Mouse (Mus musculus): ENCODE data around the gene Tyk2. TPM values are rescaled to one million over a fixed set of nuclear protein-coding genes. Genes with fewer than 3 reads are reported as not detected.

Gene Tyk2
- 10.4 and 13.7 TPM in 2 replicates for polyA plus RNA-seq (2015; fragmentation: Nextera tagmentation; extraction: Ambion mirVana)

GRCm38 (mm10) chr9:21131059-21131956 is at the start of gene Tyk2:
Tyk2 (minus strand) TSS chr9:21131243.
- Histone ChIP-seq H3K36me3 (ENCODE audit: control insufficient read depth, insufficient read depth) (peaks cover 5% of the 10 kb centered on the region; the same call in 1 of the 2 replicates), H3K9ac (replicated peaks; ENCODE audit: low read depth, low read length) (peak within 1 kb of the TSS; percentile 65), H3K4me1 (replicated peaks; ENCODE audit: control insufficient read depth, insufficient read depth, low read length) (peaks cover 9% of the 10 kb centered on the region), H3K4me2 (ENCODE audit: low read length) (peak within 1 kb of the TSS; percentile 71), H3K9me3 (ENCODE audit: control insufficient read depth, low read length) (no peaks in the 10 kb centered on the region), H3K27ac (ENCODE audit: low read length) (peak within 1 kb of the TSS; percentile 58), H3K27me3 (replicated peaks; ENCODE audit: control insufficient read depth, insufficient read depth, low read length) (no peaks in the 10 kb centered on the region), H3K4me3 (replicated peaks; ENCODE audit: low read length) (peak within 1 kb of the TSS; percentile 55)
- WGBS, result 5% methylated on average over 37 of the region's 37 CpGs
- peak; percentile 97 for ATAC-seq

- no peak overlapping the region for H3K4me3 ChIP-seq (replicated peaks; ENCODE audit: low read length)
- no peaks in the 10 kb centered on the region for H3K36me3 ChIP-seq (ENCODE audit: control insufficient read depth, insufficient read depth)
- H3K27me3 ChIP-seq (replicated peaks; ENCODE audit: control insufficient read depth, insufficient read depth, low read length), result peaks cover 10% of the 10 kb centered on the region; the same call in 1 of the 2 replicates
- H3K9ac ChIP-seq (replicated peaks; ENCODE audit: low read depth, low read length), result no peak overlapping the region
- peaks cover 5% of the 10 kb centered on the region; the same call in 1 of the 2 replicates for H3K4me1 ChIP-seq (replicated peaks; ENCODE audit: control insufficient read depth, insufficient read depth, low read length)
- no peaks in the 10 kb centered on the region for H3K9me3 ChIP-seq (ENCODE audit: control insufficient read depth, low read length)
- WGBS, result 47% methylated on average over 1 of the region's 1 CpGs
- H3K27ac ChIP-seq (ENCODE audit: low read length), result no peak overlapping the region
- no peak overlapping the region for H3K4me2 ChIP-seq (ENCODE audit: low read length)
- ATAC-seq, result no peak
These were observed 49.8 kb upstream of the Tyk2 start for GRCm38 (mm10) chr9:21180841-21181240.

DNA sequence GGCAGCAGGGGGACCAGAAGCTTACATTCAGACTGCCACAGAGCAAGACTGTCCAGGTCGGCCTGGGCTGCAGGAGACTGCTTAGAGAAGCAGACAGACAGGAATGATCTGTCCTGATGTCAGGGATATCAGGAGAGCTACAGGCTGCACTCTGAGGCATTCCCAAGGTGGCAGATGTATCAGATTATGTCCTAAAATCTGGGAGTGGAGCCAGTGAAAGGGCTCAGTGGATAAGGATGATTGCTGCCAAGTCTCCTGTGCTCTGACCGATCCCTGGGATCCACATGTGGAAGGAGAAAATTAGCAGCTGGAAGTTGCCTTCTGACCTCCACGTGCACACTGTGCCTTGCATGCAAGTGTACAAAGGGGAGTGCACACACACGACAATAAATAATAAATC is 49.4 kb upstream of the Tyk2 start:
- WGBS, result 60% methylated on average over 4 of the region's 4 CpGs
- Histone ChIP-seq H3K4me3 (replicated peaks; ENCODE audit: low read length) (no peak overlapping the region), H3K9me3 (ENCODE audit: control insufficient read depth, low read length) (no peaks in the 10 kb centered on the region), H3K27ac (ENCODE audit: low read length) (no peak overlapping the region), H3K36me3 (ENCODE audit: control insufficient read depth, insufficient read depth) (no peaks in the 10 kb centered on the region), H3K4me1 (replicated peaks; ENCODE audit: control insufficient read depth, insufficient read depth, low read length) (peaks cover 5% of the 10 kb centered on the region; the same call in 1 of the 2 replicates), H3K9ac (replicated peaks; ENCODE audit: low read depth, low read length) (no peak overlapping the region), H3K27me3 (replicated peaks; ENCODE audit: control insufficient read depth, insufficient read depth, low read length) (peaks cover 10% of the 10 kb centered on the region; the same call in 1 of the 2 replicates), H3K4me2 (ENCODE audit: low read length) (no peak overlapping the region)
- no peak for ATAC-seq

GRCm38 (mm10) chr9:21172364-21172763 is 41.3 kb upstream of the Tyk2 start:
- Histone ChIP-seq H3K36me3 (ENCODE audit: control insufficient read depth, insufficient read depth) (no peaks in the 10 kb centered on the region), H3K9ac (replicated peaks; ENCODE audit: low read depth, low read length) (no peak overlapping the region), H3K27me3 (replicated peaks; ENCODE audit: control insufficient read depth, insufficient read depth, low read length) (no peaks in the 10 kb centered on the region), H3K4me1 (replicated peaks; ENCODE audit: control insufficient read depth, insufficient read depth, low read length) (0 out of 2 replicates have a peak, but pooled peaks cover 5% of the 10 kb centered on the region), H3K4me2 (ENCODE audit: low read length) (no peak overlapping the region), H3K27ac (ENCODE audit: low read length) (no peak overlapping the region), H3K4me3 (replicated peaks; ENCODE audit: low read length) (no peak overlapping the region), H3K9me3 (ENCODE audit: control insufficient read depth, low read length) (no peaks in the 10 kb centered on the region)
- WGBS, result 82% methylated on average over 6 of the region's 6 CpGs
- ATAC-seq, result no peak

DNA sequence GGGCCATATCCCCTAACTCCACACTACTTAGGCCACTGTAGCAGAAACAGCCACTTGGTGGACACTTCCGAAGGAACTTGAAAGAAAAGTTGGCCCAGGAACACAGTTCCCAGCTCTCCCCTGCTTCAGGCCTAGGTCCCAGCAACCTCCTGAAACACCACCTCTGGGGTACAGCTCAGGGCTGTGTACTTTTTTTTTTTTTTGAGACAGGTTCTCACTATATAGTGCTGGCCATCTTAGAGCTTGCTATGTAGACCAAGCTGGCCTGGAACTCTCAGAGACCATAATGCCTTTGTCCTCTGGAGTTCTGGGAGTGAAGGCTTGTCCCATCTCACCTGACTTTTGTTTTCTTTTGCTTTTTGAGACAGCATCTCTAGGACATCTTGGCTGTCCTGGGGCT is 38.1 kb upstream of the Tyk2 start:
- peaks cover 30% of the 10 kb centered on the region for H3K27me3 ChIP-seq (replicated peaks; ENCODE audit: control insufficient read depth, insufficient read depth, low read length)
- 28% methylated on average over 1 of the region's 1 CpGs for WGBS

GRCm38 (mm10) chr9:21168161-21169123 is 37.4 kb upstream of the Tyk2 start:
- H3K27ac ChIP-seq (ENCODE audit: low read length), result 0 out of 2 replicates have a peak overlapping the region, but pooled peaks have one; percentile 13
- H3K36me3 ChIP-seq (ENCODE audit: control insufficient read depth, insufficient read depth), result no peaks in the 10 kb centered on the region
- WGBS, result 15% methylated on average over 29 of the region's 30 CpGs
- ATAC-seq, result 0 out of 2 replicates have a peak, but pooled peaks have one; percentile 19
- no peak overlapping the region for H3K4me2 ChIP-seq (ENCODE audit: low read length)
- no peak overlapping the region for H3K4me3 ChIP-seq (replicated peaks; ENCODE audit: low read length)
- peaks cover 37% of the 10 kb centered on the region for H3K27me3 ChIP-seq (replicated peaks; ENCODE audit: control insufficient read depth, insufficient read depth, low read length)
- H3K4me1 ChIP-seq (replicated peaks; ENCODE audit: control insufficient read depth, insufficient read depth, low read length), result peaks cover 28% of the 10 kb centered on the region
- H3K9me3 ChIP-seq (ENCODE audit: control insufficient read depth, low read length), result no peaks in the 10 kb centered on the region
- H3K9ac ChIP-seq (replicated peaks; ENCODE audit: low read depth, low read length), result no peak overlapping the region

More for the DNA sequence above, 38.1 kb upstream of the Tyk2 start:
- Histone ChIP-seq H3K9ac (replicated peaks; ENCODE audit: low read depth, low read length) (no peak overlapping the region), H3K4me1 (replicated peaks; ENCODE audit: control insufficient read depth, insufficient read depth, low read length) (peaks cover 25% of the 10 kb centered on the region), H3K9me3 (ENCODE audit: control insufficient read depth, low read length) (no peaks in the 10 kb centered on the region), H3K36me3 (ENCODE audit: control insufficient read depth, insufficient read depth) (no peaks in the 10 kb centered on the region), H3K4me2 (ENCODE audit: low read length) (no peak overlapping the region), H3K4me3 (replicated peaks; ENCODE audit: low read length) (no peak overlapping the region), H3K27ac (ENCODE audit: low read length) (no peak overlapping the region)
- no peak for ATAC-seq

DNA sequence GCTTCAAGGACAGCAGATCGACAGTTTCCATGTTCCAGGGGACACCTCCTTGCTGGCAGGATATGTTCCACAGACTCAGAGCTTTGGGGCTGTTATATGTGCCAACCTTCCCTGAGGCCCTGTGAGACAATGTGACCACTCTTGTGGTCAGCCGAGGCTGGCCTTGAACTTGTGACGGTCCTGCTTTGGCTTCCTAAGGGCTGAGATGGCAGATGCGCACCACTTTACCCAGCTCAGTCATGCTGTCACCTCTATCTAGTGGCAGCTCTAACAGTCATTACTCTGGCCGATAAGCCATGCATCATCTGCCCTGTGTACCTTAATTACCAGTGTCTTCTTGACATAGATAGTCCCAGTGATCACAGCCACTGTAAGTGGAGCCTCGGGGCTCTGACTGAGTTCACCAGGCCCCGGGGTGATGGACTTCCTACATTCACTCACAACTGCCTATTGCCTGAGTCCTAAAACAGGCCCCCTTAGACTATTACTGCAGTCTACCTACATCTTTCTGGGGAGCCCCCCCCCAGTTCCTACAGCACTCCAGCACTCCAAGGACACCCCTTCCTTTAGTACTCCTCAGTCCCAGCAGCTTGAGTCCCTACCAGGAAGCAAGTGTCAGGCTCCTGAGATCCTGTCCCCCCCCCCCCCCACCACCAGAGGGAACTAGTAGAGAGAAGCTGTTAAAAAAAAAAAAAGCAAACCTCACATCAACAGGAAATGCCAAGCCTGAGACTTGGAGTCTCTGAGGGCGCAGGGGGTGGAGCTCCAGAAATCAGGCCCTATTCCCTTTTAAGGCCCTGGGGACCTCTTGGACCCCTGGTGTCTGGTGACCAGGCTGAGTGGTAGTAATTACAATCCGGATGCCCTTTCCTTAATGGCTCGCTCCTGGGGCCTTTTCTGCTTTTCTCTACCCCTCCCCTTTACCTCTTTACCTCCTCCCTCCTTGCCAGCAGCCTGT is 36.4 kb upstream of the Tyk2 start:
- Histone ChIP-seq H3K4me2 (ENCODE audit: low read length) (no peak overlapping the region), H3K4me3 (replicated peaks; ENCODE audit: low read length) (no peak overlapping the region), H3K27ac (ENCODE audit: low read length) (0 out of 2 replicates have a peak overlapping the region, but pooled peaks have one; percentile 13), H3K27me3 (replicated peaks; ENCODE audit: control insufficient read depth, insufficient read depth, low read length) (peaks cover 41% of the 10 kb centered on the region), H3K9ac (replicated peaks; ENCODE audit: low read depth, low read length) (no peak overlapping the region), H3K4me1 (replicated peaks; ENCODE audit: control insufficient read depth, insufficient read depth, low read length) (peaks cover 28% of the 10 kb centered on the region), H3K36me3 (ENCODE audit: control insufficient read depth, insufficient read depth) (no peaks in the 10 kb centered on the region), H3K9me3 (ENCODE audit: control insufficient read depth, low read length) (no peaks in the 10 kb centered on the region)
- WGBS, result 71% methylated on average over 10 of the region's 10 CpGs
- no peak for ATAC-seq

- WGBS, result 36% methylated on average over 3 of the region's 3 CpGs
- no peak for ATAC-seq
These were observed 35.5 kb upstream of the Tyk2 start for GRCm38 (mm10) chr9:21166516-21166915.

More at GRCm38 (mm10) chr9:21166516-21166915, 35.5 kb upstream of the Tyk2 start:
- peak overlapping the region; percentile 73 for H3K4me2 ChIP-seq (ENCODE audit: low read length)
- peak overlapping the region; percentile 58 for H3K4me3 ChIP-seq (replicated peaks; ENCODE audit: low read length)
- H3K36me3 ChIP-seq (ENCODE audit: control insufficient read depth, insufficient read depth), result no peaks in the 10 kb centered on the region
- H3K27me3 ChIP-seq (replicated peaks; ENCODE audit: control insufficient read depth, insufficient read depth, low read length), result peaks cover 43% of the 10 kb centered on the region
- H3K4me1 ChIP-seq (replicated peaks; ENCODE audit: control insufficient read depth, insufficient read depth, low read length), result peaks cover 29% of the 10 kb centered on the region
- H3K9ac ChIP-seq (replicated peaks; ENCODE audit: low read depth, low read length), result no peak overlapping the region
- H3K9me3 ChIP-seq (ENCODE audit: control insufficient read depth, low read length), result no peaks in the 10 kb centered on the region
- H3K27ac ChIP-seq (ENCODE audit: low read length), result no peak overlapping the region
